Mouse (Mus musculus) midbrain, embryonic 15.5 days (tissue): ENCODE data around the gene Mien1. TPM values are rescaled to one million over a fixed set of nuclear protein-coding genes. Genes with fewer than 3 reads are reported as not detected.

ENCODE experiments used
- ATAC-seq: fragments of 200-750 bp; cut with Nextera tagmentation; replicated peaks from 2 replicates; pipeline ENCODE4 v1.8.0; 2017; ENCODE audit warnings: moderate TSS enrichment
- H3K27ac ChIP-seq: fragments of 300-500 bp; sonication (generic); 2 replicates; pipeline ENCODE4 v1.5.1; 2015; ENCODE audit warnings: mild to moderate bottlenecking, inconsistent platforms
- H3K27me3 ChIP-seq: fragments of 300-500 bp; sonication (generic); replicated peaks from 2 replicates; pipeline ENCODE4 v1.6.1; 2015; ENCODE audit warnings: inconsistent platforms
- H3K36me3 ChIP-seq: fragments of 300-500 bp; sonication (generic); replicated peaks from 2 replicates; pipeline ENCODE4 v1.6.1; 2015; ENCODE audit warnings: inconsistent platforms
- H3K4me1 ChIP-seq: fragments of 300-500 bp; sonication (generic); 2 replicates; pipeline ENCODE4 v1.6.1; 2015; ENCODE audit warnings: inconsistent platforms
- H3K4me2 ChIP-seq: fragments of 300-500 bp; sonication (generic); 2 replicates; pipeline ENCODE4 v1.6.1; 2015; ENCODE audit warnings: inconsistent platforms, mild to moderate bottlenecking, moderate library complexity
- H3K4me3 ChIP-seq: fragments of 300-500 bp; sonication (generic); 2 replicates; pipeline ENCODE4 v1.5.1; 2015; ENCODE audit warnings: mild to moderate bottlenecking, inconsistent platforms
- H3K9ac ChIP-seq: fragments of 300-500 bp; sonication (generic); 2 replicates; pipeline ENCODE4 v1.6.1; 2015; ENCODE audit warnings: mild to moderate bottlenecking, inconsistent platforms
- H3K9me3 ChIP-seq: fragments of 300-500 bp; sonication (generic); 2 replicates; pipeline ENCODE4 v1.6.1; 2016; ENCODE audit warnings: inconsistent platforms
- WGBS: fragments of 180-500 bp; shearing (Covaris S2); methylation state at CpG from one replicate; pipeline ENCODE4 v1.1.7; 2015; ENCODE audit warnings: mixed read lengths; 5-methylcytosine and 5-hydroxymethylcytosine counted together
- polyA plus RNA-seq: library from polyadenylated mRNA; unstranded; fragments of >200 nt; fragmentation: Nextera tagmentation; extraction: Ambion mirVana; gene quantifications from 2 replicates; pipeline ENCODE4 v1.2.1, GENCODE M21; 2015

Mien1 gene
- polyA plus RNA-seq, 1 experiment from 2014 or later: 233 TPM

DNA sequence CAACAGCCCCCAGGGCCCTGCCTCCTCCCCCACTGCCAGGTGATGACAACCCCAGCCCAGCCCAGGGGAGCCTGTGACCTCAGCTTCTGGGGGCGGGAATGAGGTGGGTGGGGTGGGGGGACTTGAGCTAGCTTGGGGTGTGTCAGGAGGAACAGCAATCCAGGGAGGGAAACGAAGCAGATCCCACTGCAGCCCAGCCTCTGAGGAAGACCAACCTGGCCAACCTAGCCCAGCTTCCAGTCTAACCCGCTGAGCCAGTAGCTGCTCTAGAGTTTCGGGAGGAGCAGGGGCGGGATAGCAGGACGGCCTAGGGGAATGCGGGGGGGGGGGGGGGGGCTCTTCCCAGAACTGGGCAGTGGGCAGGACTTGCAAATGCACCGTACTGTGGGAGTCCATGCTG is 46.8 kb downstream of the Mien1 start:
- peaks cover 29% of the 10 kb centered on the region for H3K27me3 ChIP-seq
- WGBS: 24% methylated on average over 6 of the region's 8 CpGs
- no peaks in the 10 kb centered on the region; the same call in none of the 2 replicates for H3K4me1 ChIP-seq
- no peak overlapping the region for H3K9ac ChIP-seq
- H3K4me3 ChIP-seq: no peak overlapping the region
- H3K36me3 ChIP-seq: no peaks in the 10 kb centered on the region
- no peak overlapping the region for H3K27ac ChIP-seq
- H3K9me3 ChIP-seq: no peaks in the 10 kb centered on the region
- ATAC-seq: no peak
- H3K4me2 ChIP-seq: no peak overlapping the region

DNA sequence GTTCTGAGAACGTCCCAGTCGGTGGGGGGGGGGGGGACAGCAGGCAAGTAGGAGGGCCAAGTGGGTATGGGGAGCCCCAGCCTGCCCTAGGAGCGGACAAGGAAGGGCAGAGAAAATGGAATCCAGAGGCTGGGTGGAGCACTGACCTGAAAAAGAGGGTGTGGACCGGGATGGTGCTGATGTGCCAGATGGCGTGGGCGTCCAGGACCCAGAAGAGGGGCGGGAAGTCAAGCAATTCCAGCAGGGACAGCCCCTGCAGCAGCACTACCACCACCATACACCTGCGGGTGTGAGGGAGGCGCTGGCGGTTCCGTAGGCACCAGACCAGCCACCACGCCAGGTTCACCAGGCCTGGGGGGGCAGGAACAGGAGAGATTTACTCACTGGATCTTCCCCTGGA is 48.6 kb downstream of the Mien1 start:
- H3K27ac ChIP-seq: no peak overlapping the region
- peaks cover 46% of the 10 kb centered on the region for H3K27me3 ChIP-seq
- 68% methylated on average over 12 of the region's 12 CpGs for whole genome bisulfite sequencing
- no peaks in the 10 kb centered on the region for H3K9me3 ChIP-seq
- H3K4me3 ChIP-seq: no peak overlapping the region
- H3K4me2 ChIP-seq: no peak overlapping the region
- no peaks in the 10 kb centered on the region for H3K36me3 ChIP-seq
- ATAC-seq: no peak
- no peaks in the 10 kb centered on the region; the same call in none of the 2 replicates for H3K4me1 ChIP-seq
- H3K9ac ChIP-seq: no peak overlapping the region

DNA sequence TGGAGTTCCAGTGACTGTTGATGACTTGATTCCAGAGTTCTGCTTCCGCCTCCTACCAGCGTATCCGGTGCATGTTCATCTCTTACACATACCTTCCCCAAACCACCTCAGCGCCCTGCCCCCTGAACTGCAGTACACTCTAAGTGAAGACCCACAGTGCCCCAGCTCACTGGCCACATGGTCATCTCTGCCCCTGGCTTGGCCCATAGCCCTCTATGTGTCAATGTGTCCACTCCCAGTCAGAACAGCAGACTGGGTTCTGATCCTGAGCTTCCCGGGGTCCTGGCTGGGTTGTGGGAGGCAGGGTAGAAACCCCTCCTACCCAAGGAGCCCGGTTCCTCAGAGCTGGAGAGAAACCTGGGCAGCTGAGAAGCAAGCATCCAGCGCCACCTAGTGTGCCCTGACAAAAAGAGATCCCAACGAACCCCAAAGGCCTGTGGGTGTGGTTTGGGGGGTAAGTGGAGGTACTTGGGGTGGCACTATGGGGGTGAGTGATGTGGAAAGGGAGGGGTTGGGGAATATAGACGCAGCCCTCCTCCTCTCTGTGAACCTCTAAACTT is 49.5 kb downstream of the Mien1 start:
- WGBS: 24% methylated on average over 9 of the region's 9 CpGs
- Histone ChIP-seq H3K27me3 (peaks cover 49% of the 10 kb centered on the region), H3K4me2 (no peak overlapping the region), H3K9me3 (no peaks in the 10 kb centered on the region), H3K4me3 (no peak overlapping the region), H3K27ac (no peak overlapping the region), H3K4me1 (no peaks in the 10 kb centered on the region; the same call in none of the 2 replicates), H3K9ac (no peak overlapping the region), H3K36me3 (no peaks in the 10 kb centered on the region)
- no peak for ATAC-seq

DNA sequence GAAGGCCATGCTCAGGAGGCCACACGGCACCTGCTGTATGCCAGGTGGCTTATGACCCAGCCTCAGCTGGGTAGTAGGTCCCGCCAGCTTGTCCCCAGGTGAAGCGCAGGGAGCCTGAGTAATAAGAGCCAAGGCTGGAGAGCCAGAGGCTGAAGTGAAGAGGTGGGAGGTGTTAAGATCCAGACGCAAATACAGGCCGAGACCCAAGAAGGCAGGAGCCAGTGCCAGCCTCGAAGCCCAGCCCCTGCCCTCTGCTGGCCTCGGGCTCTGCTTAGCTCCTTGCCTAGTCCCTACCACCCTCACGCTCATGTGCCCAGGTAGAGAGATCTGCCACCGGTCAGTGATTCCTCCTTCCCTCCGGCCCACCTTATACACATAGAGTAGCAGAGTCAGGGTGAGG is 50.5 kb downstream of the Mien1 start:
- WGBS: 72% methylated on average over 10 of the region's 10 CpGs
- ATAC-seq: no peak
- Histone ChIP-seq H3K9me3 (no peaks in the 10 kb centered on the region), H3K27me3 (peaks cover 49% of the 10 kb centered on the region), H3K4me1 (no peaks in the 10 kb centered on the region; the same call in 1 of the 2 replicates), H3K27ac (no peak overlapping the region), H3K4me3 (no peak overlapping the region), H3K36me3 (no peaks in the 10 kb centered on the region), H3K9ac (no peak overlapping the region), H3K4me2 (no peak overlapping the region)

Other genes with a start within 250 kb of the Mien1 start
- gene Med1, start 245.7 kb downstream of the Mien1 start, polyA plus RNA-seq: 57.4 and 57.8 TPM in 2 replicates
- 9.5 and 9.7 TPM in 2 replicates for gene Cdk12, start 235.9 kb downstream of the Mien1 start, polyA plus RNA-seq
- 6.5 and 9.0 TPM in 2 replicates for gene Neurod2, start 109.3 kb downstream of the Mien1 start, polyA plus RNA-seq
- gene Ppp1r1b, start 90.6 kb downstream of the Mien1 start, polyA plus RNA-seq: 2.0 and 4.0 TPM in 2 replicates
- gene Stard3, start 80.6 kb downstream of the Mien1 start, polyA plus RNA-seq: 38.2 and 44.6 TPM in 2 replicates
- gene Tcap, start 55.2 kb downstream of the Mien1 start, polyA plus RNA-seq: 0.43 TPM in 1 of 2 replicates, not detected in the other
- gene Pnmt, start 52.5 kb downstream of the Mien1 start, polyA plus RNA-seq: 1.2 and 1.3 TPM in 2 replicates
- gene Pgap3, start 38.5 kb downstream of the Mien1 start, polyA plus RNA-seq: 9.6 and 9.9 TPM in 2 replicates
- 6.8 and 7.7 TPM in 2 replicates for gene Erbb2, start 26.5 kb downstream of the Mien1 start, polyA plus RNA-seq
- 0.80 and 1.1 TPM in 2 replicates for gene Grb7, start 7.4 kb upstream of the Mien1 start, polyA plus RNA-seq
- gene Ikzf3, start 107.0 kb upstream of the Mien1 start, polyA plus RNA-seq: 0.04 TPM in 1 of 2 replicates, not detected in the other
- 0.14 TPM in 1 of 2 replicates, not detected in the other for gene Zpbp2, start 112.1 kb upstream of the Mien1 start, polyA plus RNA-seq
- 120 TPM in 2 replicates for gene Ormdl3, start 148.4 kb upstream of the Mien1 start, polyA plus RNA-seq
- gene Lrrc3c, start 159.3 kb upstream of the Mien1 start, polyA plus RNA-seq: not detected in 2 replicates
- gene Gm12355, start 186.7 kb upstream of the Mien1 start, polyA plus RNA-seq: 0.66 and 0.72 TPM in 2 replicates
- not detected in 2 replicates for gene Gsdma3, start 187.4 kb upstream of the Mien1 start, polyA plus RNA-seq
- not detected in 2 replicates for gene Gsdma2, start 207.8 kb upstream of the Mien1 start, polyA plus RNA-seq
- not detected in 2 replicates for gene Gsdma, start 225.4 kb upstream of the Mien1 start, polyA plus RNA-seq
- gene Psmd3, start 243.6 kb upstream of the Mien1 start, polyA plus RNA-seq: 198 TPM in 2 replicates